Mouse (Mus musculus) olfactory bulb, adult 2 months (tissue): Measurements from ENCODE around the gene Cul4b.

Experiments used
- CTCF ChIP-seq: fragments of 200-500 bp; IDR thresholded peaks from 2 replicates; pipeline ENCODE4 v1.5.1; 2012; ENCODE audit warnings: low read depth, mild to moderate bottlenecking, low read length, moderate library complexity; ENCODE audit not compliant: insufficient read depth
- POLR2A ChIP-seq: fragments of 200-500 bp; IDR thresholded peaks from 2 replicates; pipeline ENCODE4 v1.6.1; 2012; ENCODE audit warnings: mild to moderate bottlenecking, low read depth, low read length, moderate library complexity; ENCODE audit not compliant: insufficient read depth

- TF ChIP-seq CTCF (no peak), POLR2A (no peak)
Measured at GRCm38 (mm10) chrX:38591749-38592148, 15.8 kb upstream of the Cul4b start.
